ENCODE assay signal across 20 mouse cellular contexts in genomic region chr17:10012161-10012560, GRCm38 (mm10).
DNase-seq lines count a peak whose midpoint lies in the region; ATAC-seq and TF ChIP-seq lines count a peak whose summit lies in the region.
"Had no signal": no experiment of that assay in that cellular context is flagged by ENCODE, and none has a peak within 500 bp of the region (broad histone marks: within the 10 kb centered on the region; RNA-seq: fewer than 3 reads in every experiment).

No protein-coding gene starts in this region.

- WGBS in hindbrain, embryonic 12.5 days, result 57% methylated on average over 3 of the region's 3 CpGs
- 47% methylated on average over 3 of the region's 3 CpGs for WGBS in hindbrain, embryonic 16.5 days
- WGBS in neural tube, embryonic 12.5 days, result 12% methylated on average over 3 of the region's 3 CpGs
- WGBS in liver, postnatal 0 days (ENCODE audit: insufficient replicate concordance), result 84% methylated on average over 3 of the region's 3 CpGs

- H3K4me3 ChIP-seq in hindbrain, embryonic 12.5 days, result no peak overlapping the region
- H3K4me3 ChIP-seq in hindbrain, embryonic 16.5 days (ENCODE audit: low read length), result no peak overlapping the region
- H3K4me3 ChIP-seq in neural tube, embryonic 12.5 days, result no peak overlapping the region
- no peak overlapping the region for H3K4me3 ChIP-seq in liver, postnatal 0 days (ENCODE audit: low read depth, low read length)
- H3K4me3 ChIP-seq: embryonic facial prominence, embryonic 13.5 days; forebrain, embryonic 12.5 days; heart, embryonic 13.5 days had no signal

- peaks cover 11% of the 10 kb centered on the region; the same call in 1 of the 2 replicates for H3K4me1 ChIP-seq in hindbrain, embryonic 12.5 days
- H3K4me1 ChIP-seq in hindbrain, embryonic 16.5 days (ENCODE audit: control insufficient read depth, insufficient read depth, low read depth, low read length), result no peaks in the 10 kb centered on the region
- H3K4me1 ChIP-seq in neural tube, embryonic 12.5 days, result peaks cover 15% of the 10 kb centered on the region
- H3K4me1 ChIP-seq in liver, postnatal 0 days (ENCODE audit: insufficient read depth), result no peaks in the 10 kb centered on the region
- H3K4me1 ChIP-seq: embryonic facial prominence, embryonic 13.5 days; forebrain, embryonic 12.5 days had no signal

- H3K27ac ChIP-seq in hindbrain, embryonic 12.5 days, result peak overlapping the region; percentile 26; the same call in 1 of the 2 replicates
- H3K27ac ChIP-seq in hindbrain, embryonic 16.5 days (ENCODE audit: low read depth, low read length), result no peak overlapping the region
- no peak overlapping the region for H3K27ac ChIP-seq in neural tube, embryonic 12.5 days
- no peak overlapping the region for H3K27ac ChIP-seq in liver, postnatal 0 days (ENCODE audit: low read depth)
- H3K27ac ChIP-seq: embryonic facial prominence, embryonic 13.5 days; forebrain, embryonic 12.5 days; heart, embryonic 13.5 days had no signal

- H3K36me3 ChIP-seq in hindbrain, embryonic 12.5 days, result no peaks in the 10 kb centered on the region
- no peaks in the 10 kb centered on the region for H3K36me3 ChIP-seq in hindbrain, embryonic 16.5 days (ENCODE audit: control insufficient read depth, insufficient read depth, low read length)
- no peaks in the 10 kb centered on the region for H3K36me3 ChIP-seq in neural tube, embryonic 12.5 days
- no peaks in the 10 kb centered on the region for H3K36me3 ChIP-seq in liver, postnatal 0 days (replicated peaks; ENCODE audit: insufficient read depth, low read length)
- H3K36me3 ChIP-seq: embryonic facial prominence, embryonic 13.5 days; forebrain, embryonic 12.5 days; heart, embryonic 13.5 days had no signal

- TF ChIP-seq CTCF in liver, postnatal 0 days (IDR thresholded peaks at IDR 0.05; ENCODE audit: low read depth), result no peak

- H3K4me2 ChIP-seq in hindbrain, embryonic 12.5 days (replicated peaks), result no peak overlapping the region
- no peak overlapping the region for H3K4me2 ChIP-seq in hindbrain, embryonic 16.5 days (ENCODE audit: low read length)
- no peak overlapping the region for H3K4me2 ChIP-seq in neural tube, embryonic 12.5 days (replicated peaks)
- no peak overlapping the region for H3K4me2 ChIP-seq in liver, postnatal 0 days (ENCODE audit: low read depth, low read length)
- H3K4me2 ChIP-seq: embryonic facial prominence, embryonic 13.5 days; forebrain, embryonic 12.5 days; heart, embryonic 13.5 days had no signal

- ATAC-seq in hindbrain, embryonic 12.5 days (ENCODE audit: low FRiP score), result no peak
- ATAC-seq in hindbrain, embryonic 16.5 days, result no peak
- ATAC-seq in neural tube, embryonic 12.5 days (ENCODE audit: low FRiP score, low read depth), result peak; percentile 93
- ATAC-seq in liver, postnatal 0 days, result no peak
- ATAC-seq: activated CD4-positive, CD25-positive, alpha-beta regulatory T cell, adult 4 months; forebrain, embryonic 16.5 days; intestine, embryonic 16.5 days; Patski had no signal

- no peaks in the 10 kb centered on the region for H3K9me3 ChIP-seq in hindbrain, embryonic 12.5 days (replicated peaks)
- H3K9me3 ChIP-seq in hindbrain, embryonic 16.5 days (ENCODE audit: control insufficient read depth, low read length), result no peaks in the 10 kb centered on the region
- H3K9me3 ChIP-seq in neural tube, embryonic 12.5 days, result no peaks in the 10 kb centered on the region
- no peaks in the 10 kb centered on the region for H3K9me3 ChIP-seq in liver, postnatal 0 days (ENCODE audit: low read length)
- H3K9me3 ChIP-seq: embryonic facial prominence, embryonic 13.5 days; forebrain, embryonic 12.5 days; heart, embryonic 13.5 days had no signal

- no peak for DNase-seq in neural tube, embryonic 10.5 days (ENCODE audit: extremely low spot score, low spot score)
- DNase-seq in mesoderm, embryonic 11.5 days (ENCODE audit: low read depth, low spot score), result peak; percentile 66
- DNase-seq in liver, postnatal 0 days, result no peak
- no peak for DNase-seq in heart, postnatal 14 days
- DNase-seq: adrenal gland, postnatal 14 days; cerebellum, adult 11-12 months; cerebellum, adult 9-11 months; cerebellum, postnatal 36 days; gastrocnemius, postnatal 10 days had no signal

- TF ChIP-seq EP300 in liver, postnatal 0 days (IDR thresholded peaks at IDR 0.05; ENCODE audit: low read depth), result no peak

- no peaks in the 10 kb centered on the region for H3K27me3 ChIP-seq in hindbrain, embryonic 12.5 days
- H3K27me3 ChIP-seq in hindbrain, embryonic 16.5 days (replicated peaks; ENCODE audit: control insufficient read depth, insufficient read depth, low read length), result no peaks in the 10 kb centered on the region
- H3K27me3 ChIP-seq in neural tube, embryonic 12.5 days (replicated peaks), result peaks cover 4% of the 10 kb centered on the region; the same call in 1 of the 2 replicates
- no peaks in the 10 kb centered on the region for H3K27me3 ChIP-seq in liver, postnatal 0 days (ENCODE audit: insufficient read depth, low read length)
- H3K27me3 ChIP-seq: CH12.LX; embryonic facial prominence, embryonic 13.5 days; forebrain, embryonic 12.5 days; heart, embryonic 13.5 days had no signal

- H3K9ac ChIP-seq in hindbrain, embryonic 12.5 days, result no peak overlapping the region
- H3K9ac ChIP-seq in hindbrain, embryonic 16.5 days (ENCODE audit: low read depth, low read length), result no peak overlapping the region
- no peak overlapping the region for H3K9ac ChIP-seq in neural tube, embryonic 12.5 days
- no peak overlapping the region for H3K9ac ChIP-seq in liver, postnatal 0 days (replicated peaks)
- H3K9ac ChIP-seq: embryonic facial prominence, embryonic 13.5 days; forebrain, embryonic 12.5 days; heart, embryonic 13.5 days had no signal

- intact Hi-C loops in heart, postnatal 14 days (cut with DNase I), result no loop called here
